Mouse (Mus musculus) cerebral cortex, adult 2 months (tissue): ENCODE measurements around the gene Kcnq5.

Experiments
- WGBS: fragments of 180-500 bp; shearing (Covaris S2); methylation state at CpG from one replicate; pipeline ENCODE4 v1.1.7; 2018; 5-methylcytosine and 5-hydroxymethylcytosine counted together

The Kcnq5 gene

DNA sequence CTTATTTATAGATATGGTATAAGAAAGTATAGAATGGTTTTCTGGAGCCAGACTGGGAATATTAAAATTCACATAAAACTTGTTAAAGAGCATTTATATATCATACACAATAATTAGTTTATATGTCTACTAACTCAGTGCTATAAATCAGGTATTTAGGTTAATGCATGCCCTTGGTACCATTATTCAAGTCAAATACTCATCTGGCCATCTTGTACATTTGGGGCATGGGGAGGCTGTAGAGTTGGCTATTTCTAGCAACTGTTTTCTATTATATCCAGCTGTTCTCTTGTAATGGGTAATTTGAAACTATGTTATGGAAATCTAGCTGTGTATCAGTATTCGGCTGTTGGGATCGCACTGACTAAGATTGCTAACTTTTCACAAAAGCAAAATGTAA is 339.3 kb downstream of the Kcnq5 start:
- WGBS: 88% methylated on average over 2 of the region's 2 CpGs

DNA sequence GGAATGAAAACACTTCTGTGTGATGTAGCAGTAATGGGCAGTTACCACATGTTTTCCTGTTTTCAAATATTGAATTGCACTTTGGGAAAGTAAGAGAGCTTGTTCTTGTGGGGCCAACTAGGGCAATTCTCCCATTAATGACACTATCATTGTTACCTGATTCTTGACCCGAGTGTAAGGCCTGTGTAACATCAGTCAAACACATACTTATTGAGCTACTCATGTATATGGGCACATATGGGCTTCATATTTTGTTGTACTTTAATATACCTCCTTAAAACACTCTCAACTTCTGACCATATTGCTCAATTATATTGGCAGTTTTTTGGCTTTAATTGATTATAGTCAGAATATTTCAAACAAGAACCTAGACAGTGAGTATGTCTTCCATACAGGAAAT is 339.7 kb downstream of the Kcnq5 start:
- 94% methylated on average over 1 of the region's 1 CpGs for WGBS

DNA sequence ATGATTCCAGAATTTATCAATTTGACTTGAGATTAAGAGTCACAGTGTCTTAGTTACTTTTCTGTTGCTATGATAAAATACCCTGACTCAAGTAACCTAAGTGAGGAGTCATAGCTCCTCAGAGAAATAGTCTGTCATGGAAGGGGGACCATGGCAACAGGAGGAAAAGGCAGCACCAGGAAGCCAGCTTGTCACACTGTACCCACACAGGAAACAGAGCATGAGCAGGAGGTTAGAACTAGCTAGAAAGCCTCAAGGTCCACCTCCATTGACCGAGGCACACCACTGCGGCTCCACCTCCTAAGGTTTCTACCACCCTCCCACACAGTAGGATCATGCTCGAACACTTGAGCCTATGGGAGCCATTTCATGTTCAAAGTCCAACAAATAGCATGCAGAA is 343.0 kb downstream of the Kcnq5 start:
- 88% methylated on average over 3 of the region's 3 CpGs for WGBS

DNA sequence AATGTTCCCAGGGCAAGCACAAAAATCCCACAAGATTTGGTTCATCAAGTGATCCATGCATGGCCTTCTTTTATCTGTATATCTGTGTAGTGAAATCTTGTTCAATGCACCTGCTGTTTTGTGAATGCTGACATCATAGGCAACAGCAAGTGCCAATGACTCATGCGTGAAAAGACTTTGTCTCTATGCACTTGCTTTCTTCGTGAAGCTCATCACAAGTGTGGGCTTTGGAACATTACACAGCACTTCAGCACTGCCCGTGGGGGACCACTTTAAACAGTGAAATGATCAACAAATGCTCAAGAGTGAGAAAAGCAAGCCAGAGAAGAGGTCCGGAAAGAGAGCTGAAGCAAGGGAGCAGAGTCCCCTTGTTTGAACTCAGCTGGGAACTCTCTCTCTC is 345.1 kb downstream of the Kcnq5 start:
- WGBS: 28% methylated on average over 4 of the region's 4 CpGs

DNA sequence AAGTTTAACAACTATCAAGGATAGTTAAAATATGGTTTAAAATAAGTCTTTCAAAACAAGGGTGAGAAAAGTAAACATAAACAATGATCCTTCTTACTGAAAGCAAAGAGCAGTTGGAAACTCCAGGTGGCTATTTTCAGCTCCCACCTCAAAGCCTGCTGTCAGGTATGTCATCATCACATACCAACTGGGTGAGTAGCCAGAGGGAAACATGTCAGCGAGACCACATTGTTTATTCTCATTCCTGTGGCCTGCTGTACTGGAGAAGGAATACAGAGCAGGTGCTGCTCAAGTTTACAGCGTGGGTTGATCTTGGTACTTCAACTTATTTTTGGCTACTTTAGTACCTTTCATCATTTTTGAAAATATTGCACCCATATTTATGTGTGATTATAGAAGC is 347.8 kb downstream of the Kcnq5 start:
- WGBS: 76% methylated on average over 2 of the region's 2 CpGs

DNA sequence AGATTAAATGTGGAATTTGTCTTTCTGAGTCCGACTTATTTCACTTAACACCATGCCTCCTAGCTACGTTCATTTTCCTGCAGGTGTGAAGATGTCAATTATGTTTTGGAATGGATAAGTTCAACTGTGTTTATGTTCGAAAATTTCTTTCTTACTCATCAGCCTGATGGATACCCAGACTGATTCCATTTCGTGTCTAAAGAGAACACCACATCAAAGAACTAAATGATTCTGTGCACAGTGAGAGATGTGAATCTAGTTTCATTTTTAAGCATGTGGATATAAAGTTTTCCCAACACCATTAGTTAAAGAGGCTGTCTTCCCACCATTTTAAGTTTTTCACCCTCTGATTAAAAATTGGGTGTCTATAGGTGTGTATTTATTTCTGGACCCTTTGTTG is 357.7 kb downstream of the Kcnq5 start:
- WGBS: 70% methylated on average over 4 of the region's 4 CpGs

DNA sequence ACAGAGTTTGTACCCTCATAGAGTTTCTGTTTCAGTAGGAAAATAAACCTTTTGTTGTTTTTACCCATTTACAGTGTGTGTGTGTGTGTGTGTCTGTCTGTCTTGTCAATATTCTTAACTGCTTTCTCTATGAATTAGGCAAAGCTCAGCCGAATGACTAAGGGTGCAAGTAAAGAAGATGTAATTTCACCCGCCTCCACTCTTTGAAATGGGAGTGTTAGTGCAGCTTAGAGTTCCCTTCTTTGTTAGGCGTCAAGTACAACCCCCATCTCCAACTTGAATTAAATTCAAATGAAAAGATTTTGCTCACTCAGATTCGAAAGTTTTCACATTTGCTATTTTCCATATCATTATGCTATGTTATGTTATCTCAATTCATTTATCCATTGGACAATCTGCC is 361.1 kb downstream of the Kcnq5 start:
- WGBS: 37% methylated on average over 4 of the region's 4 CpGs

DNA sequence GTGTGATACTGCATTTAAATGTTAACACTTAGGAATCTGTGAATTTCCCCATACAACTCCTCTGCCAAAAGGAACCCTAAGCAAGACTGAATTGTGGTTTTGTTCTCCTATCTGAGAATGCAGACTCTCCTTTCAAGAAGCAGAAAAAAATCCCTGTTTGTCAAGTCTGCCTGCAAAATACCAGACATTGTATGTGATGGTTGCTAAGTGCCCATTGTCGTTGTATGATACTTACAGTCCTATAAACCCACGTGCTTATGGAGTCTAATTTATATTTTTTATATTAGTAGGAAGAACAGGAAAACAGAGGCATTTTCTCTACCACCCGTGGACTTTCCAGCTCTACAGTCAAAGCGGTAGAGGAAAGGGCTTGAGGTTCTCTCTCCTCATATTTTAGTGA is 367.9 kb downstream of the Kcnq5 start:
- WGBS: 61% methylated on average over 4 of the region's 4 CpGs

DNA sequence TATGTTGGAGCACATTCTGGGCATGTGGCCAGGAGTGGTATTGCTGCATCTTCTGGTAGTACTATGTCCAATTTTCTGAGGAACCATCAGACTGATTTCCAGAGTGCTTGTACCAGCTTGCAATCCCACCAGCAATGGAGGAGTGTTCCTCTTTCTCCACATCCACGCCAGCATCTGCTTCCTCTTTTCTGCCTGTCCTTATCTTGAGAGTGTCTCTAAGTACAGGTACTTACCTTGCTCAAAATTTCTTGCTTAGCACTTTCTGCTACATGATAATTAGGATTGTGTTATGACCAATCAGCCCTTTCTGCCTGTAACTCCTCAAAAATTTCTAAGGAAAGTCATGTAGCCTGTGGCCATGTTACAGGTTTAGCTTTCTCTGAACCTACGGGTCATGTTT is 394.3 kb downstream of the Kcnq5 start:
- 87% methylated on average over 2 of the region's 2 CpGs for WGBS

DNA sequence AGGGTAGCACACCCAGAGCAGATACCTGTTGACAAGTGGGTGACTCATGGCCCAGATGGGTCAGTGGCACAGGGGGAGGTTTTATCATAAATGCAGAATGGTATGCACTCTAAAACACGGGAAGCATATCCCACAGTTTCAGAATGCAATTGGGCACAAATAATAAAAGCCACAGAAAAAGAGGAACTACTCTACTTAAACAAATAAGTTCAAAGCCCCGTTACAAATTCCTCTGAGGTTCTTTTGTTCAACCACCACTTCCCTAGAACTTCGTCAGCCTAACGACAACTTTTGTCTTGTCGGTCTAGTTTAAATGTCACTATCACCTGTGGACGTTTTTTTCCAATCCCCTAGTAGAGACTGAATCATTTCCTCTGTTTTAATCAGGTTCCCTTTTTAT is 407.1 kb downstream of the Kcnq5 start:
- 50% methylated on average over 6 of the region's 6 CpGs for WGBS

DNA sequence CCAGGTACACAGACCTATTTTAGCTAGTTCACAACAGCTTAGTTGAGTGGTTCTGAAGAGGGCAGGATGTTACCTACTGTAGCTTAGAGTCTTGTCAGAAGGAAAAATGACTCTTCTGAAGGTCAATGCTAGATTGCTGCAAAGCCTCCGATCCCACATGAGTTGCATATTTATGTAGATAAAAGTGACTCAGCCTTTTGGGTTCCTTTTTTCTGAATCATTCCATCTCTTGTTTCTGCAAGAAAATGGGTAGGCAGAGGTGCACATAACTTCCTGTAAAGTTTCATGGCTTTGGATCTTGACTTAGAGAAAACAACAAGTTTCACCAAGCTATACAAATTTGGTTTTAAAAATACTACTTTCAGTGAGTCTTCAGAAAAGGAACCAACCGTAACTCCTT is 409.0 kb downstream of the Kcnq5 start:
- 52% methylated on average over 2 of the region's 2 CpGs for WGBS

DNA sequence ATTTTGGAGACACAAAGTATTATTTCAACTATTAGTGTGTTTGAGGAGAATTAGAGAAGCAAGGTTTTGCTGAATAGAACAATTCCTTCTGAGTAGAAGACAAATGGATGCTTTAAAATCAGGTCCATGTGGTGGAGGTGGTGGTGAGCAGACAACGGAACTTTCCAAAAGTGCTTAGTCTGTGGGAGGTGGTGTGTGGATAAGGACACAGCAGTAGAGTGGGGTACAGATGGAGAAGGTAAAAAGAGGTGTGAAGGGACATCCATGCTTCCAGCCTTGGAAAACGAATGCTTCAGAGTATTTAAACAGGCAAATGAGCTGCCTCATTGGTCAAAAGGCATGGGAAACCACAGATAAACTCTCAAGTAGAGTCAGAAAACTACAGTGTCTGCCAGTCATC is 422.3 kb downstream of the Kcnq5 start:
- 47% methylated on average over 2 of the region's 2 CpGs for WGBS

DNA sequence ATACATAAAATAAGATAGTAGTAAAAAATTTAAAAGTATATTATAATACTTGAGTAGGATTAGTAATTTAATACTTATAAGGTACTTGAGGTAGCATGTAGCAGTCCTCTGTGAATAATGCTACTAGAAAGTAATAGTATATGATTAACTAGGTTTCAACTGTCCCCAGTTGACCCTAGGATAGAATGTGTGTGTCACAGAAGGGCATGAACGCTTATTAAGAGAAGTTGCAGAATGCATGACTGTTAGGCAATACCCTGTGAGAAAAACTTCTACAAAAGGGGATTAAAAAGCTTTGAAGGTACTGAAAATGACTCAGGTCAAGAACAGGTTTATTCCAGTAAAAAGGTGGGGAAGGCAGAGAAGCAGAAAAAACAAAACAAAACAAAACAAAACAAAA is 430.9 kb downstream of the Kcnq5 start:
- 84% methylated on average over 1 of the region's 1 CpGs for WGBS

DNA sequence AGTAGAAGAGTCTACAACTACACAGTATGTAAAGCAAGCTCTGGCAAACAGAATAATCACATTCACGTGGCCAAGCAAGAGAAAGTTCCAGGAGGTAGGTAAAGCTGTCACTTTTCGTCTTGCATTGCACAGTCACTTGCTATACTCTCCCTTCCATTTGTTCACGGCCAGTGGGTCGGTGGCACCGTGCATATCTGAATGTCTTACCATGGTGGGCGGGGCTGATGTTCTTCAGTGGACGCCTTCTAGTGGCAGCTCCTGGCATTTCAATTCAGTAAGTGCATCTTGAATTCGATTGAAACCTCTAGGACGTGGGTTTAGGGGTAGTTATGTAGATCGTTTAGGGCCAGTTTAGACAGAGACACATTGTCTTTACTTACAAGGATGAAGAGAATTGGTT is 439.7 kb downstream of the Kcnq5 start:
- WGBS: 73% methylated on average over 10 of the region's 10 CpGs

DNA sequence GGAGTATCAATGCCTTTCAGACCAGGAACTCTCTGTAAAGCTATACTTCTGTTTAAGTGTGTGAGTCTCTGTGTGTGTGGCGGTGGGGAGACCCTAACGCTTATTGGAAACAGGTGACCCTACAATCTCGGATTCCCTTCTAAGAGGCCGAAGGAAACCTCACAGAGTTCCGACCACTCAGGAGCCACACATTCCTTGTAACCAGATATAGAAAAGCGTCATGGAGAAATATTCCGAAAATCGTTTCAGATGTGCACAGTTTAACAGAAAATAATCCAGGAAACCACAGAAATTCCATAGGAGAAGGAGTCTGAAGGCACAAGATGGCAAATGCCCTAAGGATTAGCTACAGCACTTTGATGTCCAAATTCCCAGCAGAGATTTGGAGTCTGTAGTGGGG is 440.3 kb downstream of the Kcnq5 start:
- 85% methylated on average over 8 of the region's 8 CpGs for WGBS

DNA sequence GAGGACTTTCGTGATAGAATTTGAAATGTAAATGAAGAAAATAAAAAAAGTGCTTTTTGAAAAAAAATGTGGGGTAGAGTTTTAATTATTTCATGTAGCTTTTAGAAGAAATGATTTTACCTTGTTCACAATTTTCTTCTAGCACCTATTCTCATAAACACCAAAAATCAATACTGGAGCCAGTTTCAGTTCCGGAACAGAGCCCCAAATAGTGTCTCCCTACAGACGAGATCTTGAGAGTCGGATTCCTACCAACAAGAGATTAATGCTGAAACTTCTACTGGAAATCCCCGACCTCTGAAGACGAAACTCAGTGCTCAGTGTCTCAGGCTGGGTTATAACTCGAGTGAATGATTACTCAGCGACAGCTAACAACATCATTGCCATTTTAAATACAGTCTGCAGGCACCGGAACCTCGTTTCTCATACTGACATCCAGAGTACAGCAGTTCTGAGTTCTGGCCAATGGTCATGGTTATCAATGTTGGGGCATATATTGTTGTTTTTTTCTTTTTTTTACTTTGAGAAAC is 441.6 kb downstream of the Kcnq5 start:
- 83% methylated on average over 10 of the region's 10 CpGs for WGBS

DNA sequence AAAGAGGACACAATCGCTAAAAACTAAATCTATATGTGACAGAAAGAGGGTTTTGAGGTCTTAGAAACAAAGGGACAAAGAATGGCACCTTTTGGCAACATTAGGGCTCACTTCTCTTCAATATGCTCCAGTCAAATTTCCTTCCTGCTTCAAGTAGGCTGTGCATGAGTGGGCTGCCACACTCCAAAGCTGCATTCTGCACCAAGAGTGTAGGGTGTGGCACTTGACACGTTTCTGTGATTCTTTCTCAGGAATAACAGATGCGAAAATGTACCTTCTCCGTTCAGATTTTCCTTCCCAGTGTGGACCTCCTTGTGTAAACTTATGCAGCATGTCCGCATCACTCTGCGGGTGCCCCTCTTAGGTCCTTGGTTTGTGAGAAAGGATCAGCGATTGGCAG is 455.1 kb downstream of the Kcnq5 start:
- WGBS: 63% methylated on average over 7 of the region's 7 CpGs

DNA sequence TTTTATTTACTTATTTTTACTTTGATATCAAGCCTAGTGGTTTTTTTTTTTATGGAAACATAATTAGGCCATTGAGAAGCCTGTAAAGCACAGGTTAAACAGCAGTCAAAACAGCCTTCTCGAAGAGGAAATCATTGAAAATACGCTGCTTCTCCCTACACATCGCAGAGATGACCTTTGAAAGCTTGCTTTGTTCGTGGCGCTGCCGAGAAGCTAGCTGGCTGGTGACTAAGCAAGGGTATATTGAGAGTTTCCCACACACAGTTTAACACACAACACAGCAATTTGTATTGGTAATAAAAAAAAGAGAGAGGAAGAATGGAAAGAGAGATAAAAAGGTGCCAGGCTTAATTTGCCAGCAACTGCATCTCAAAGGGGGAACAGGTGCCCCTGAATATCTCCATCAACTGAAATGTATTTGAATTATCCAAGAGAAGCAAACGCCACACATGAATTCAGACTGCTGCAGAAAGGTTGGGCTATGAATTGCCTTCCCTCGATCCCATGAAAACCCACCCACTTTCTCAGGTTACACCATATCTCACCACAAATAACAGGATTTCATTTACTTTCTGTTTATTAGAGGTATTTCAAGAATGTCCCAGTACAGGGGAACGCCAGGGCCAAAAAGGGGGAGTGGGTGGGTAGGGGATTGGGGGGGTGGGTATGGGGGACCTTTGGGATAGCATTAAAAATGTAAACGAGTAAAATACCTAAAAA is 461.8 kb downstream of the Kcnq5 start:
- whole genome bisulfite sequencing: 27% methylated on average over 10 of the region's 10 CpGs

DNA sequence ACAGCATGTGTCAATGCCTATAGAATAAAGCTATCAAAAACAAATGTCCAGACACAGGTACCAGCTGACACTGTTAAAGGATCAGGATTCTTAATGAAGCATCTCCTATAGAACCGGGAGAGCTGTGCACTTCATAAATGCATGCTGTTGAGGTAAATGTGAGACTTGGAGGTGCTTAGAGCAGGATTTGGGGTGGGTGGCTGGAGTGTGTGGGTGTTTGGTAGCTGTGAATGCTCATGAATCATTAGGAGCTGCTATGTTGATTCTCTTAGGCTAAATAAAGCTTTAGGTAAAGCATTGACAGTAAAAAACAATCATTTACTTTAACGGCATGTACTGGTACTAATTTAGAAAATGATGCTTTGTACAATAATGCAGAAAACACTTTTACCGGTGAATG is 465.4 kb downstream of the Kcnq5 start:
- 50% methylated on average over 3 of the region's 3 CpGs for WGBS

DNA sequence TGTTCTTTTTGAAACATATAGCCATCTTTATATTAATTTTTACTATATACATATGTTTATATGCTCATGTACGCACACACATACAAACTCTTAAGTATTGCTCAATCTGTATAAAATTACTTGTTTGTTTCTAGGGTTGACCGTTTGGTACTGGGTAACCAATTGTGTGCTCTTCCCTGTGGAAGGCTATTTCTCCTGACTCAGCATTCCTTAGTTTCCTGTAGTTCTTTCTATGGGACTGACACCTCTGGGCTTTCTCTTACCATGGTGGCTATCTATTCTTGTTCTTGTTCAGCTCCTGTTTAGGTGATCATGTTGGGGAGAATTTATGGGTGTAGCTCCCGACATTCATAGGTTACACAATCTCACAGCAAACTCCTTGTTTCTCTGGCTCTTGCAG is 473.1 kb downstream of the Kcnq5 start:
- WGBS: 85% methylated on average over 3 of the region's 3 CpGs

DNA sequence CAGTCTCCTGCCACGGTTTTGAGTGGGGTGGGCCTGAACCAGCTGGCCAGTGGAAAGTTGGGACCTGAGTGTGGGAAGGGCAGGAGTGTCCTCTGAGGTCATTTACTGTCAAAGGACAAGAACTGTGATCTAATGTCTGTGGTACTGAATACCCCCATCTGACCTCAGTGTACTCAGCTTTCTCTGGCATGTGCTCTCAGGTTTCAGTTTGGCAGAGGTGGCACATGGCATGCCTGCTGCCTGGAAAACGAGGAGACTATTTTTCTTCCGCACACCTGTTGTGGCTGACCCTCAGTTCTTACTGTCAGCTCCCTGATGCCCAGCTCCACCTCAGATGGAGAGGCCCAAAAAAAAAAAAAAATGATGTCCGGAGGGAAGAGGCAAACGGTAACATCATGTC is 475.5 kb downstream of the Kcnq5 start:
- 75% methylated on average over 5 of the region's 5 CpGs for WGBS

DNA sequence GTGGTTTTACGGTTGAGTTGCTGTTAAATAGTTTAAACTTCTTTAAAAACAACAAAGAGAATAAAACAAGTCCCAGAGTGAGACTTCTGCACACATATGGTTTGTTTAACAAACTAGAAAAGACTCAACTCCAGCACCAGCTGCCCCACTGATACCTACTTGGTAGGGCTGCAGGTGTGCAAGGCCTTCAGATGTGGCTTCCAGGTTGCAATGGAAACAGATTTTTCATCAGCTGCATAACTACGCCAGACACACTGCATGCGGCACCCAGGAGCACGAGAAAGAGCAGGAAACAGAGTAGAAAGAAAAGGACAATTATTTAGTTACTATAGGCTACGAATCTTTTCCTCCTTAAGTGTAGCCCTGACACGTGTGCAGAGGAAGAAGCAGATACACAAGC is 492.4 kb downstream of the Kcnq5 start:
- WGBS: 84% methylated on average over 6 of the region's 6 CpGs

DNA sequence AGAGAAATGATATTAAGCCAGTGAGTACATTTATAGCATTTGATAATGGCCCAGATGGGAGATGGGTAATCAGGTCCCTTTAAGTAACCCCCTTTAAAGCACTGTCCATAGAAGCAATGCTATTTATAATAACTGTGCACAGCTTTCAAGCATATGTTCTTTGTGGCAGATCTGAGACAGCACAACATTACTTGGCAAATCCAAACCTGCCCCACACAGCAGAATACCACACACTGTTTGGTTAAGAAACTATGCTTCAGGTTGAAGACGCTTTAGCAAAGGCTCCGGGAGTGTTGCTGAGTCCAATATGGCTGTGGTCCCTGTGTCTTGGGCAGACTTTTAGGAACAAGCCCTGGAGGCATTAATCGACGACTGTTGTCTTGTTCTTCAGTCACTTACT is 495.3 kb downstream of the Kcnq5 start:
- WGBS: 66% methylated on average over 4 of the region's 4 CpGs
